In genomic region chr3:101389566-101389965, GRCm38 (mm10) we compare ENCODE assay signal across 14 mouse cellular contexts.
"Had no signal": no experiment of that assay in that cellular context is flagged by ENCODE, and none has a peak within 500 bp of the region (broad histone marks: within the 10 kb centered on the region; RNA-seq: fewer than 3 reads in every experiment).

No protein-coding gene starts in this region.

- H3K4me1 ChIP-seq: megakaryocyte, embryonic 14.5 days had no signal

- H3K27ac ChIP-seq: kidney, embryonic 15.5 days; left cerebral cortex, adult 2 months; liver, embryonic 12.5 days; macrophage; midbrain, embryonic 12.5 days had no signal

- ATAC-seq: liver, embryonic 12.5 days had no signal

- H3K4me2 ChIP-seq: kidney, embryonic 15.5 days; liver, embryonic 12.5 days; lung, embryonic 14.5 days; midbrain, embryonic 12.5 days had no signal

- H3K27me3 ChIP-seq: kidney, embryonic 15.5 days; liver, embryonic 12.5 days; neural tube, embryonic 15.5 days had no signal

- DNase-seq: kidney, postnatal 14 days; lung, embryonic 14.5 days; lung, postnatal 10 days; right cerebral cortex, adult 18-20 months; thymus, adult 18-20 months; thymus, postnatal 14 days had no signal

- H3K4me3 ChIP-seq: kidney, embryonic 15.5 days; left cerebral cortex, adult 2 months; liver, embryonic 12.5 days; megakaryocyte, embryonic 14.5 days; midbrain, embryonic 12.5 days; myocyte; neural tube, embryonic 15.5 days had no signal

- H3K9me3 ChIP-seq: kidney, embryonic 15.5 days; liver, embryonic 12.5 days; megakaryocyte, embryonic 14.5 days; midbrain, embryonic 12.5 days; neural tube, embryonic 15.5 days had no signal

- H3K9ac ChIP-seq: kidney, embryonic 15.5 days; liver, embryonic 12.5 days; lung, embryonic 14.5 days; neural tube, embryonic 15.5 days had no signal

- H3K36me3 ChIP-seq: kidney, embryonic 15.5 days; midbrain, embryonic 12.5 days; neural tube, embryonic 15.5 days had no signal
